Mouse (Mus musculus) forebrain, postnatal 0 days (tissue): Measurements from ENCODE around the gene Atxn1. TPM values are rescaled to one million over a fixed set of nuclear protein-coding genes. Genes with fewer than 3 reads are reported as not detected.
A peak's percentile ranks its signal among the peaks of the same experiment; 100 is the strongest.

Source experiments
- ATAC-seq: fragments of 200-750 bp; cut with Nextera tagmentation; 2 replicates; pipeline ENCODE4 v1.8.0; 2017; ENCODE audit warnings: mild to moderate bottlenecking, moderate library complexity
- DNase-seq: peaks from one replicate; pipeline ENCODE4 v3.0.0-alpha.2; 2015
- H3K27ac ChIP-seq: fragments of 300-500 bp; sonication (generic); 2 replicates; pipeline ENCODE4 v1.5.1; 2014; ENCODE audit warnings: low read depth, mild to moderate bottlenecking, antibody characterized with exemption, low read length, moderate library complexity, mixed read lengths
- H3K27me3 ChIP-seq: fragments of 300-500 bp; sonication (generic); 2 replicates; pipeline ENCODE4 v1.6.1; 2014; ENCODE audit warnings: mild to moderate bottlenecking, low read length, mixed read lengths; ENCODE audit not compliant: insufficient read depth
- H3K36me3 ChIP-seq: fragments of 300-500 bp; sonication (generic); 2 replicates; pipeline ENCODE4 v1.6.1; 2014; ENCODE audit warnings: mild to moderate bottlenecking, moderate library complexity; ENCODE audit not compliant: insufficient read depth
- H3K4me1 ChIP-seq: fragments of 300-500 bp; sonication (generic); 2 replicates; pipeline ENCODE4 v1.6.1; 2014; ENCODE audit warnings: antibody characterized with exemption; ENCODE audit not compliant: insufficient read depth
- H3K4me2 ChIP-seq: fragments of 300-500 bp; sonication (generic); 2 replicates; pipeline ENCODE4 v1.6.1; 2014; ENCODE audit warnings: low read depth, mild to moderate bottlenecking, moderate library complexity
- H3K4me3 ChIP-seq: fragments of 300-500 bp; sonication (generic); 2 replicates; pipeline ENCODE4 v1.5.1; 2014; ENCODE audit warnings: low read depth, low read length, mixed read lengths
- H3K9ac ChIP-seq: fragments of 300-500 bp; sonication (generic); 2 replicates; pipeline ENCODE4 v1.6.1; 2014; ENCODE audit warnings: mild to moderate bottlenecking
- H3K9me3 ChIP-seq: fragments of 300-500 bp; sonication (generic); 2 replicates; pipeline ENCODE4 v1.6.1; 2016; ENCODE audit warnings: low read length
- CTCF ChIP-seq: sonication (generic); IDR thresholded peaks from 2 replicates; pipeline ENCODE4 v1.5.1; 2016; ENCODE audit warnings: antibody characterized with exemption, control low read depth, low read depth
- WGBS: fragments of 180-500 bp; shearing (Covaris S2); extraction: QIAGEN DNeasy Blood & Tissue Kit; methylation state at CpG from one replicate; pipeline ENCODE4 v1.1.7; 2014; 5-methylcytosine and 5-hydroxymethylcytosine counted together
- polyA plus RNA-seq: library from polyadenylated mRNA; unstranded; fragments of >200 nt; fragmentation: Nextera tagmentation; extraction: Ambion mirVana; gene quantifications from 2 replicates; pipeline ENCODE4 v1.2.1, GENCODE M21; 2015
- total RNA-seq: library from RNA; depleted of rRNA; stranded (reverse); fragments of >200 nt; gene quantifications from 2 replicates; pipeline ENCODE4 v1.2.3, GENCODE M21; 2014

Atxn1 gene
- total and polyA plus RNA-seq, 2 experiments from 2014 or later: 13.0 to 32.3 TPM

DNA sequence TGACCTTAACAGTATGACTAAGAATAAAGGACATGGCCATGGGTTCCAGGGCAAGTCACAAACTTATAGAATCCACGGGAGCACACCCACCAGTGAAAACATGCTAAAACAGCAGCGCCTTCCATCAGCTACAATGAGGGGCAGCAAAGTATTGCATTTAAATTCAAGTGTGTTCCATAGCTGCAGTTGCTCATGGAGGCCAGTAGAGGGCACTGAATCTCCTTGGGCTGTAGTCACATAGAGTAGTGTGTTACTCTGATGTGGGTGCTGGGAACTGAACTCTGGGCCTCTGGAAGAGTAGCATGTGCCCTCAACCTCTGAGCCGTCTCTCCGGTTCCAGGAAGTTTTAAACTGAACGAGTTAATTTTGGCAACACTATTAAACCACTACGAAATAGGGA lies 268.8 kb downstream of the Atxn1 start:
- no peak overlapping the region for H3K4me2 ChIP-seq
- no peak overlapping the region for H3K9ac ChIP-seq
- 95% methylated on average over 6 of the region's 6 CpGs for WGBS
- ATAC-seq (no peak), DNase-seq (no peak)
- 0 out of 2 replicates have a peak, but pooled peaks cover under 1% of the 10 kb centered on the region for H3K4me1 ChIP-seq
- H3K27me3 ChIP-seq: no peaks in the 10 kb centered on the region
- no peak overlapping the region for H3K4me3 ChIP-seq
- H3K9me3 ChIP-seq: no peaks in the 10 kb centered on the region
- peak; percentile 45 for TF ChIP-seq CTCF
- no peaks in the 10 kb centered on the region; the same call in none of the 2 replicates for H3K36me3 ChIP-seq
- no peak overlapping the region for H3K27ac ChIP-seq

- no peak for ATAC-seq
- Histone ChIP-seq H3K4me1 (peaks cover 9% of the 10 kb centered on the region), H3K9ac (no peak overlapping the region), H3K9me3 (no peaks in the 10 kb centered on the region), H3K4me3 (no peak overlapping the region), H3K36me3 (no peaks in the 10 kb centered on the region; the same call in none of the 2 replicates), H3K27me3 (no peaks in the 10 kb centered on the region), H3K4me2 (no peak overlapping the region), H3K27ac (no peak overlapping the region)
- 84% methylated on average over 12 of the region's 12 CpGs for WGBS
- no peak for TF ChIP-seq CTCF
- DNase-seq: no peak
Observed at GRCm38 (mm10) chr13:45694921-45695437, 269.8 kb downstream of the Atxn1 start.

GRCm38 (mm10) chr13:45693953-45694352 lies 270.9 kb downstream of the Atxn1 start:
- no peaks in the 10 kb centered on the region for H3K9me3 ChIP-seq
- ATAC-seq (no peak), DNase-seq (no peak)
- H3K27ac ChIP-seq: no peak overlapping the region
- H3K4me2 ChIP-seq: no peak overlapping the region
- WGBS: 89% methylated on average over 9 of the region's 9 CpGs
- no peaks in the 10 kb centered on the region for H3K27me3 ChIP-seq
- no peak overlapping the region for H3K9ac ChIP-seq
- H3K36me3 ChIP-seq: no peaks in the 10 kb centered on the region; the same call in none of the 2 replicates
- H3K4me3 ChIP-seq: no peak overlapping the region
- peaks cover 9% of the 10 kb centered on the region for H3K4me1 ChIP-seq
- TF ChIP-seq CTCF: no peak; the same call in 1 of the 2 replicates

GRCm38 (mm10) chr13:45693534-45693933 lies 271.3 kb downstream of the Atxn1 start:
- Histone ChIP-seq H3K4me1 (peaks cover 9% of the 10 kb centered on the region), H3K36me3 (no peaks in the 10 kb centered on the region; the same call in none of the 2 replicates), H3K9me3 (no peaks in the 10 kb centered on the region), H3K4me3 (no peak overlapping the region), H3K27me3 (no peaks in the 10 kb centered on the region), H3K9ac (no peak overlapping the region), H3K4me2 (no peak overlapping the region), H3K27ac (no peak overlapping the region)
- peak; percentile 18; the same call in 1 of the 2 replicates for TF ChIP-seq CTCF
- DNase-seq (no peak), ATAC-seq (no peak)
- WGBS: 68% methylated on average over 11 of the region's 11 CpGs

GRCm38 (mm10) chr13:45693126-45693525 lies 271.7 kb downstream of the Atxn1 start:
- H3K9ac ChIP-seq: no peak overlapping the region
- H3K4me2 ChIP-seq: no peak overlapping the region
- TF ChIP-seq CTCF: no peak
- no peak for DNase-seq
- no peak for ATAC-seq
- H3K36me3 ChIP-seq: no peaks in the 10 kb centered on the region; the same call in none of the 2 replicates
- WGBS: 80% methylated on average over 4 of the region's 4 CpGs
- no peak overlapping the region for H3K27ac ChIP-seq
- no peak overlapping the region for H3K4me3 ChIP-seq
- peaks cover 9% of the 10 kb centered on the region for H3K4me1 ChIP-seq
- H3K9me3 ChIP-seq: no peaks in the 10 kb centered on the region
- H3K27me3 ChIP-seq: no peaks in the 10 kb centered on the region

- no peak for TF ChIP-seq CTCF
- H3K27me3 ChIP-seq: no peaks in the 10 kb centered on the region
- no peaks in the 10 kb centered on the region; the same call in 1 of the 2 replicates for H3K36me3 ChIP-seq
- no peak overlapping the region for H3K27ac ChIP-seq
- H3K9me3 ChIP-seq: no peaks in the 10 kb centered on the region
- H3K4me1 ChIP-seq: peaks cover 9% of the 10 kb centered on the region
- H3K9ac ChIP-seq: no peak overlapping the region
- H3K4me2 ChIP-seq: no peak overlapping the region
- WGBS: 66% methylated on average over 9 of the region's 9 CpGs
- H3K4me3 ChIP-seq: no peak overlapping the region
- DNase-seq (no peak), ATAC-seq (no peak)
Observed at GRCm38 (mm10) chr13:45692440-45692839, 272.4 kb downstream of the Atxn1 start.

DNA sequence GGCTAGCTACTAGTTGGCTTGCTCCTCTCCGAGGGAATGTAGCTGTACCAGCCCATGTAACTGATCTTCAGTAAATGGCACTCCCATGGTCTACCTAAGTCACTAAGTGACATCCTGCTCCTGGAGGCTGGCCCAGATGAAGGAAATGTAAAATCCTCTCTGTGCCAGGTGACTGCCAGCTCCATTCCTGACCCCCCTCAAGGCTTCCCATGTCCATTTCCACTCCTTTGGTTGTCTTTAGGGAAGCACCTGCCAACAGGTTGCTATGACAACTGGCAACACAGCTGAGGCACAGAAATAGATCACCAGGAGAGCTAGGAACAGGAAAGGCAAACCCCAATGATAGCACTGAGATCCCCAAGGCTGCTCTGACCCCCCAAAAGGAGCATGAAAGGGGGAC lies 274.4 kb downstream of the Atxn1 start:
- Histone ChIP-seq H3K27ac (no peak overlapping the region), H3K4me3 (no peak overlapping the region), H3K4me2 (no peak overlapping the region), H3K36me3 (no peaks in the 10 kb centered on the region; the same call in 1 of the 2 replicates), H3K9me3 (no peaks in the 10 kb centered on the region), H3K4me1 (peaks cover 9% of the 10 kb centered on the region), H3K9ac (no peak overlapping the region), H3K27me3 (no peaks in the 10 kb centered on the region)
- DNase-seq (peak; percentile 39), ATAC-seq (no peak)
- no peak for TF ChIP-seq CTCF
- WGBS: 77% methylated on average over 1 of the region's 1 CpGs
